Mouse (Mus musculus): ENCODE results near the gene Wtap.

DNA sequence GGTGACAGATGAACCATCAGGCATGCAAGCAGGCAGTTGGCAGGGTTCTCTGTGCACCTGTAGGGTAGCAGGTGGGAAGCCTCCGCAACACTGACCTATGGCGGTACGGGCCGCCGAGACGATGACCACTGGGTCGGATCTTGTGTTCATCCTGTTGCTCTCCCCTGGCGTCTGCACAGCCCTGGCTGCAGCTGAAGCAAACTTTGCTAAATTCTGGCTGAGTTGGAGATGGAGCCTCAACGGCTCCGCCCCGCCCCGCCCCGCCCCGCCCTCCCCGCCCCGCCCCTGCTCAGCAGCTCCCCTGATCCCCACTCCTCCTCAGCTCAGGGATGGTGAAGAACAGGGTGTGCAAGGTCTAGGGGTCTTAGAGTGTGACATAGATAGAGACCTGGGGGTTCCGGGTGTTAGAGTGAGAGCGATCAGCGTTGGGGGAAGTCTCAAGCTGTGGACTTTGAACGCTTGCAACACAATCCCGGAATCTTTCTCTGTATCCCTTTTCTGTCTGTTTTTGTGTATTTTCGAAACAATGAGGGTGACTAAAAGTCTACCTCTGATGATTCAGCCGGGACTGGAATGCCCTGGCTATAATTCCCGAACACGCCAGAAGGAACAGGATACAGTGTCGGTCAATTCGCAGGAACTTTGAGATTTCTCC lies 53.7 kb downstream of the Wtap start, which contains the start of gene Acat3:
- TF ChIP-seq CTCF (IDR thresholded peaks at IDR 0.05; ENCODE audit: borderline replicate concordance, insufficient read depth, low read depth, low read length) (no peak), POLR2A (IDR thresholded peaks at IDR 0.05; ENCODE audit: borderline replicate concordance, insufficient read depth, low read length) (no peak)
